Mouse (Mus musculus): ENCODE measurements around the gene Clptm1. TPM values are rescaled to one million over a fixed set of nuclear protein-coding genes. Genes with fewer than 3 reads are reported as not detected.

The Clptm1 gene
- polyA plus RNA-seq, 1 experiment from 2014 or later: 40.3 TPM

GRCm38 (mm10) chr7:19586269-19586668, 78.6 kb downstream of the Clptm1 start:
- 93% methylated on average over 43 of the region's 46 CpGs for WGBS (ENCODE audit: insufficient replicate concordance)
- TF ChIP-seq EP300 (IDR thresholded peaks at IDR 0.05; ENCODE audit: low read depth): no peak
- no peak for TF ChIP-seq CTCF (IDR thresholded peaks at IDR 0.05; ENCODE audit: low read depth)
- no peak overlapping the region for H3K4me2 ChIP-seq (ENCODE audit: low read depth, low read length)
- no peaks in the 10 kb centered on the region for H3K9me3 ChIP-seq (ENCODE audit: low read length)
- no peak overlapping the region for H3K9ac ChIP-seq (replicated peaks)
- no peaks in the 10 kb centered on the region for H3K4me1 ChIP-seq (ENCODE audit: insufficient read depth)
- H3K36me3 ChIP-seq (replicated peaks; ENCODE audit: insufficient read depth, low read length): peaks cover 73% of the 10 kb centered on the region
- H3K4me3 ChIP-seq (ENCODE audit: low read depth, low read length): no peak overlapping the region
- no peak for ATAC-seq
- H3K27ac ChIP-seq (ENCODE audit: low read depth): no peak overlapping the region
- no peak for DNase-seq
- H3K27me3 ChIP-seq (ENCODE audit: insufficient read depth, low read length): no peaks in the 10 kb centered on the region

Other genes with a start within 250 kb of the Clptm1 start
- gene Mark4, start 206.2 kb downstream of the Clptm1 start, polyA plus RNA-seq (2015; fragmentation: Nextera tagmentation; extraction: Ambion mirVana): 1.8 and 2.0 TPM in 2 replicates
- 1.1 and 1.7 TPM in 2 replicates for gene Exoc3l2, start 201.7 kb downstream of the Clptm1 start, polyA plus RNA-seq (2015; fragmentation: Nextera tagmentation; extraction: Ambion mirVana)
- 0.94 and 1.1 TPM in 2 replicates for gene Bloc1s3, start 156.7 kb downstream of the Clptm1 start, polyA plus RNA-seq (2015; fragmentation: Nextera tagmentation; extraction: Ambion mirVana)
- 51.6 and 52.5 TPM in 2 replicates for gene Trappc6a, start 156.6 kb downstream of the Clptm1 start, polyA plus RNA-seq (2015; fragmentation: Nextera tagmentation; extraction: Ambion mirVana)
- not detected in 2 replicates for gene Nkpd1, start 147.2 kb downstream of the Clptm1 start, polyA plus RNA-seq (2015; fragmentation: Nextera tagmentation; extraction: Ambion mirVana)
- 8.1 and 8.3 TPM in 2 replicates for gene Ppp1r37, start 102.0 kb downstream of the Clptm1 start, polyA plus RNA-seq (2015; fragmentation: Nextera tagmentation; extraction: Ambion mirVana)
- gene Zfp296, start 87.7 kb downstream of the Clptm1 start, polyA plus RNA-seq (2015; fragmentation: Nextera tagmentation; extraction: Ambion mirVana): 0.89 and 1.2 TPM in 2 replicates
- 61.7 and 66.9 TPM in 2 replicates for gene Gemin7, start 87.4 kb downstream of the Clptm1 start, polyA plus RNA-seq (2015; fragmentation: Nextera tagmentation; extraction: Ambion mirVana)
- 7.6 and 8.1 TPM in 2 replicates for gene Clasrp, start 60.5 kb downstream of the Clptm1 start, polyA plus RNA-seq (2015; fragmentation: Nextera tagmentation; extraction: Ambion mirVana)
- gene Relb, start 35.6 kb downstream of the Clptm1 start, polyA plus RNA-seq (2015; fragmentation: Nextera tagmentation; extraction: Ambion mirVana): 2.2 and 2.3 TPM in 2 replicates
- gene Apoc2, start 12.9 kb upstream of the Clptm1 start, polyA plus RNA-seq (2015; fragmentation: Nextera tagmentation; extraction: Ambion mirVana): 2,864 and 3,070 TPM in 2 replicates
- 187 and 234 TPM in 2 replicates for gene Gm44805, start 16.4 kb upstream of the Clptm1 start, polyA plus RNA-seq (2015; fragmentation: Nextera tagmentation; extraction: Ambion mirVana)
- gene Apoc4, start 16.4 kb upstream of the Clptm1 start, polyA plus RNA-seq (2015; fragmentation: Nextera tagmentation; extraction: Ambion mirVana): 2,808 and 2,914 TPM in 2 replicates
- gene Apoc1, start 27.6 kb upstream of the Clptm1 start, polyA plus RNA-seq (2015; fragmentation: Nextera tagmentation; extraction: Ambion mirVana): 5,234 and 5,457 TPM in 2 replicates
- gene Apoe, start 34.2 kb upstream of the Clptm1 start, polyA plus RNA-seq (2015; fragmentation: Nextera tagmentation; extraction: Ambion mirVana): 20,006 and 20,209 TPM in 2 replicates
- gene Tomm40, start 50.4 kb upstream of the Clptm1 start, polyA plus RNA-seq (2015; fragmentation: Nextera tagmentation; extraction: Ambion mirVana): 81.5 and 83.6 TPM in 2 replicates
- 51.0 and 51.3 TPM in 2 replicates for gene Nectin2, start 85.5 kb upstream of the Clptm1 start, polyA plus RNA-seq (2015; fragmentation: Nextera tagmentation; extraction: Ambion mirVana)
- 8.8 and 9.3 TPM in 2 replicates for gene Bcam, start 106.0 kb upstream of the Clptm1 start, polyA plus RNA-seq (2015; fragmentation: Nextera tagmentation; extraction: Ambion mirVana)
- gene Cblc, start 131.8 kb upstream of the Clptm1 start, polyA plus RNA-seq (2015; fragmentation: Nextera tagmentation; extraction: Ambion mirVana): 9.6 and 10.8 TPM in 2 replicates
- 5.4 and 11.2 TPM in 2 replicates for gene Bcl3, start 157.7 kb upstream of the Clptm1 start, polyA plus RNA-seq (2015; fragmentation: Nextera tagmentation; extraction: Ambion mirVana)
- 0.18 and 0.19 TPM in 2 replicates for gene Gm19345, start 187.0 kb upstream of the Clptm1 start, polyA plus RNA-seq (2015; fragmentation: Nextera tagmentation; extraction: Ambion mirVana)
- 0.09 TPM in 1 of 2 replicates, not detected in the other for gene Ceacam16, start 196.3 kb upstream of the Clptm1 start, polyA plus RNA-seq (2015; fragmentation: Nextera tagmentation; extraction: Ambion mirVana)
- gene Ceacam19, start 222.9 kb upstream of the Clptm1 start, polyA plus RNA-seq (2015; fragmentation: Nextera tagmentation; extraction: Ambion mirVana): not detected in 2 replicates